Mouse (Mus musculus) spleen, postnatal 36 days (tissue): ENCODE measurements around the gene Sntg2.

Experiments
- DNase-seq, 2 experiments: peaks; one replicate each; pipeline ENCODE4 v3.0.0; 2022; ENCODE audit warnings: low spot score in 2 of 2, mixed read lengths in 1 of 2

The Sntg2 gene

GRCm38 (mm10) chr12:30372933-30373501, at the start of gene Sntg2:
Gene Sntg2 (minus strand): TSS chr12:30373375.
- peak; percentile 5 to 8 for DNase-seq

- DNase-seq = no peak
Measured at GRCm38 (mm10) chr12:30416547-30416946, 43.4 kb upstream of the Sntg2 start.

DNA sequence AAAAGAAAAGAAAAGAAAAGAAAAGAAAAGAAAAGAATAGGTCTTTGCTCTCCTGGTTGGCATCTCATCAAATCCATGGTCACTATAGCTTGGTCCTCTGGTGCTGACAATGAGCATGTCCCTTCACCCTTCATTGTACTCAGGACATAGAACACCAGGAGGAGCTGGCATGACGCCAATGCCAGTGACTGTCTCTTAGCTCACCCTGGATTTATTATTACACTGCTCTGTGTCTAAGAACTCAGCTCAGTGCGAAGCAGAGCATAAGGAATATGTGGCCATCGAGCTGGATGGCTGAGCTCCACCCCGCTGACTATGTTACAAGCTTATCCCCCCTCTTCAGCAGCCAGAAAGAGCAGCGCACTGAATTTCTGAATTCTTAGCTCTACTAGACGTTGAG, 42.8 kb upstream of the Sntg2 start:
- DNase-seq = no peak

GRCm38 (mm10) chr12:30402651-30403050, 29.5 kb upstream of the Sntg2 start:
- no peak for DNase-seq

- no peak for DNase-seq
Measured at GRCm38 (mm10) chr12:30400531-30400930, 27.4 kb upstream of the Sntg2 start.

GRCm38 (mm10) chr12:30400114-30400513, 26.9 kb upstream of the Sntg2 start:
- no peak for DNase-seq

GRCm38 (mm10) chr12:30372293-30372692, 882 bp downstream of the Sntg2 start:
- no peak for DNase-seq

DNA sequence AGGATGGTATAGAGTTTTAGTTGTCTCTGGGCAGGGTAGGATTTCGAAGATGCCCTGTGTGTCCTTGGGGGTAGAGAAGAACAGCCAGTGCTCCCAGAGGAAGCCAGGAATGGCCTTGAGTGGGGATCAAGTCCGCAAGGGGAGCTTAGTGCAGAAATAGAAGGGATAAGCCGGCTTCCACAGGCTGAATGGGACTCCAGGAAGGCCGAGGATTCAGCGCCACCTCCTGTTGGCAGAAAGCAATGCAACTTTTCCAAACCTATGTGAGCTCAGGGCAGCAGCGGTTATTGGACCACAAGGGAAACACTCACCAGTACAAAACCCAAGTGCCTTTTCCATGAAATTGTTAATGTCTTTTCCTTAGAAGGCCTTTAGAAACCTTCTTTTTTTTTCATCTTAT, 3.4 kb downstream of the Sntg2 start:
- no peak for DNase-seq

GRCm38 (mm10) chr12:30369141-30369540, 4.0 kb downstream of the Sntg2 start:
- DNase-seq = no peak

DNA sequence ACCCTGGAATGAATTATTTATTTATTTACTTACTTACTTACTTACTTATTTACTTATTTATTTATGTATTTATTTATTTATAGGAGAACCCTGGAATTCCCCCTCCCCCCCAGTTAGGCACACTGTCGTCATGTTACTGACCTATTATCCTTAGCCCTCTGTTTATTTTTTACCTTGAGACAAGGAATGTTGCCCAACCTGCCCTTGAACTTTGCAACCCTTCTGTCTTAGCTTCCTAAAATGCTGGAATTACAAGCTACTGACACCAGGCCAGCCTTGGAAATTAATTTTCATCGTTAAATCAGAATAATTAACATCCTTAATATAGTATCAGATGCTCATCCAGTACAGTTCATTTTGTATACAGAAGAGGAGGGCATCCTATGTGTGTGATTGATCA, 10.9 kb downstream of the Sntg2 start:
- no peak for DNase-seq

- no peak for DNase-seq
Measured at GRCm38 (mm10) chr12:30357666-30358065, 15.5 kb downstream of the Sntg2 start.

DNA sequence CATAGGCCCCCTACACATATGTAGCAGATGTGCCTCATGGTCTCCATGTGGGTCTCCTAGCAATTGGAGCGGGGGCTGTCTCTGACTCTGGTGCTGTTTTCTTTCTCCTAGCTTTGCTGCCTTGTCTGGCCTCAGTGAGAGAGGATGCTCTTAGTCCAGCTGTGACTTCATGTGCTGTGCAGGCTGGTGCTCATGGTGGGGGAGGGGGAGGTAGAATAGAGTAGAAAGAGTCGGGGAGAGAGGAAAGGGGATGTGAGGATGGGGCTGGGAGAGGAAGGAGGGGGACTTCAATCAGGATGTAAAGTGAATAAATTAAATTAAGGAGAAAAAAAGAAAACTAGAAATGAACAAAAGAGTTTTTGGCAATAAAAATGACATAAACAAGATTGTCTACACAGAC, 20.8 kb downstream of the Sntg2 start:
- no peak for DNase-seq

GRCm38 (mm10) chr12:30348036-30348435, 25.1 kb downstream of the Sntg2 start:
- no peak for DNase-seq

GRCm38 (mm10) chr12:30347284-30347683, 25.9 kb downstream of the Sntg2 start:
- no peak for DNase-seq

DNA sequence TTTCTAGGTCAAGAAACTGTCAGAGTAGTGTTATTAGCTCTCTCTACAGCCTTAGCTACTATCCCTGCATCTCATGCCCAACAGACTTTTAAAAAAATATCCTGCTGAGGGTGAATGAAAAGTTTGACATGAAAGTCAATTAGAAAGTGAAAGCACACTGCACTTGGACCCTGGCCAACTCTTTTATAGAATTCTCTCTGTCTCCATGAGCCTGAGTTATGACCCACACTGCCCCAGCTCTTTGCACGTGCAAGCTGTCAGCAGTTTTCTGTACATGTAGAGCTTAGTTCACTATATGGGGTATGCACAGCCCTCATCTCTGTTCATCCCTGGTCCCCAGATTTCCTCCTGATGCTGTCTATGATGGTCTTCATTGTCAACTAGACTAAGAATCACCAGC, 28.4 kb downstream of the Sntg2 start:
- DNase-seq = no peak

- DNase-seq = no peak
Measured at GRCm38 (mm10) chr12:30336301-30336700, 36.9 kb downstream of the Sntg2 start.

DNA sequence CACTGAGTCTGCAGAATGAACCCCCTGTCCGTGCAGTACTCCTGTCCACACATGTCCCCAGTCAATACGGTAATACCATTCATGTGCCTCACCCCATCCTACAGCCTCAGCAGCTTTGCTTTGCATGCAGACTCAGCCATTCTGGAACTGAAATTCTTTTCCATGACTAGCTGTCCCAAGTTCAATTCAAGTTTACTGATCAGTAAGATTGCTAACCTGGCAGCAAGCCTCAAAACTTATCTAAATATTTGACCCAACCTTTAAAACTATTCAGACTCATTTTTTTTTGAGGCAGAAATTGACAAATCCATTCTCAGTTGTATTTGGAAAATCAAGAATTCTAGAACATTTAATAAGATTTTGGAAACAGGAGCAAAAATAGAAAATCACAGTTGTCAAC, 38.7 kb downstream of the Sntg2 start:
- no peak for DNase-seq

DNA sequence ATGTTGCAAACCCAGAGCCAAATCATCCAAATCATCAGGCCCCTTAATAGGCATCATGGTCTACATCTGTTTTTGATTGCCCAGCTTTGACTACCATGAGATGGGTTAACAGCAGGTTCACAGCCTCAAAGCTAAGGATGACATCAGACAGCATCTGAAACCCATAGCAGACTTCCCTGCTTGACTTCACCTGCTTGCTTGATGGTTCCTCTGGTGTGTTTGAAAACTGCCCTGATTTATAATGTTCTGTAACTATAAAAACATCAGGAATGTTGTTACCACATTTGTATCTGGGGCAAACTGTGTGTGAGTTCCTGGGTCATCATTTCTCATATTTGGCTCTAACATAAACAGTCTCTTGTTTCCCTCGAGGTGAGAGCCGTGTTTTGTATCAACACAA, 55.2 kb downstream of the Sntg2 start:
- no peak for DNase-seq

GRCm38 (mm10) chr12:30313021-30313420, 60.2 kb downstream of the Sntg2 start:
- DNase-seq = no peak

DNA sequence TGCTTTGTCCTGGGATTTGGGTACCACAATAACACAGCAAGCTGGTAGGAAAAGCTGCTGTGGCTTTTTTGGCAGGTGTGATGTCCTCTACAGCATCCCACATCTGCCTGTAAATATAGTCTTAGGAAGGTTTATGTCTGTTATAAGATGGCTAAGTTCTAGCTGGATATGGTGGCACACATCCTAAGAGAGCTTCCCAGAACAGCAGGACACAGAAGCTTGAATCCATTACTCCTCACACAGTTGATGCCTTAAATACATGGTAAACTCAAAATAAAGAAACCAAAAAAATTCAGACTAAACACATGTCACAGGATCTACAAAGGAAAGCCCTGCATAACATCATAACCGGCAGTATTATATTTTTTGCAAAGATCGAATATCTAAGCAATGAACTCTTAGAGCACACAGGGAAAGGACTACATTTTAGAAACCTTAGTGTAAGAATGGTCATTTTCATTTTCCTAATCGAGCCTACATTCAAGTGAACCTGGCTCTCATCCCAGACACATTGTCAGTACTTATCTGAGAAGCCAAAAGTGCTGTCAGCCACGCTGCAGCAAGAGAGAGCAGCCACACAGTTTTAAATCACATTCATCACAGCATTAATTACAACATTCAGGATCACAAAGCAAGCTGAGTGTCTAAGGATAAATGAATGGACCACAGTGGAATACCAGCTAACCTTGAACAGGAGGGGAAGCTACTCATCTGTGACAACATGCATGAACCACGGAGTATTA, 64.8 kb downstream of the Sntg2 start:
- no peak for DNase-seq

DNA sequence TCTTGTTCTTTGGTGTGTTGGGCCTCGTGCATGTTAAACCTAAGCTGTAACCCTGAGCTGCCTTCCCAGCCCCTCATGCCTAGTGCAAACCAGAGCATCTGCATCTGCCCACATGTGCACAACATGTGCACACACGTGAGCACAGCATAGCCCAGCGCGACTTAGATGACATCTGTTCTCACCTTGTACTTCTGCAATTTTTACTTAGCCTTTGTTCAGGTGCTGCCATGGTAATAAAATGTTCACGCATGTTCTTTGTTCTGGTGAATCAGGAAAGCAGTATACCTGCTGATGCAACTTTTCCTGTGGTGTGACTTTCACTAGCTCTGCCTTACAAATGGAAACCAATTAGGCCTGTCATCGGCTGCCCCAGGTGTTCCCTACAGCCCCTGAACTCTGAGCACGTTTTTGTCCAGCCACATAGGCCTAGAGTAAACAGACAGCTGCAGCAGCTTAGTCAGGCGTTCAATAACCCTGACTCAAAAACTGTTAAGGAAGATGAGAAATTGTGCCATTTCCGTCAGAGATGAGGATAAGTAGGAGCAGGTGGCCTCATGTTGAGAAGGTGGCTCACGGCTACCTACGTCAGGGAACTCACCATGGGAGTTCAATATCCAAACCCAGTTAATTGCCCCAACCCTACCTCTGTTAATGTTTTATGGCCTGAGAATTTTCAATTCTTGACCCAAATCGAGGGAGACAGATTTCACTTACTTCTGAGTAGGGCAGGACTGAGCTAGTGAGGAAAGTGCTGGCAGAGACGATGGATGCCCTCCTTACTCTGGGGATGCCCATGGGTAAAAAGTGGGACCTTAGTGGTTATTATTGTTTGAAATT, 80.2 kb downstream of the Sntg2 start:
- no peak for DNase-seq

DNA sequence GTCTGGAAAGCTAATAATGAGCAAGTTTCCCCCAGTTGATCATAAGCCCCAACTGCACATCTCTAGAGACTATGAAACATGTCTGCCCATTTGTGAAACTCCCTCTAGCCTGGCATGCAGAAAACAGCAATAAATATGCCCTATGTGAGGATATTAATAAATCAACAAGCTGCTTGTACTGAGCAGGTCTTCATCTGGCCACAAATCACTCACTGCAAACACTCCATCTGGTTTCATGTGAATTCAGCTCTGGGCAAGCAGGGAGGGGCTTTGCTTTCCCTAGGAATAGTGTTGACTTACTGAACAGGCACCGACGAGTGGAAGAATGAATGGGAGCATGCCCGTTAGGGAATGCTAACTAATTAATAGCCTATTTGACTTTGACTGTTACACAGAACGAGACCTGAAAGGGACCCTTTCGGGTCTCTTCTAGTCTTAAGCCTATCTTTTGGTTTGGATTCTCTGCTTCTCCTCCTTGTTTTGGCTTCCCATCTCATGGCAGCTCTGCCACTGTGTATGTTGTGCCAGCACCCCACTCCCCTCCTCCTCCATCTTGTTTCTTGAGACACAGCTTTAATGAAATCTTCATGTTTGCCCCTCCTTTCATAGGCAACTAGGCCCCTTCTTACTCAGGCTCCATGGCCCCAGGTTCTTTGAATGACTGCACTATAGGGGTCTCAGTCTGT, 86.1 kb downstream of the Sntg2 start:
- no peak for DNase-seq
